Mouse (Mus musculus): ENCODE data around the gene Pde6b.

- TF ChIP-seq CTCF (IDR thresholded peaks at IDR 0.05; ENCODE audit: low read depth, low read length) = no peak
- peak; percentile 73 for TF ChIP-seq POLR2A (IDR thresholded peaks at IDR 0.05; ENCODE audit: extremely low read depth, insufficient read depth, low read length)
Observed at GRCm38 (mm10) chr5:108461082-108462065, 73.2 kb downstream of the Pde6b start, which contains the start of gene Pcgf3.
